Mouse (Mus musculus) small intestine, adult 2 months (tissue): ENCODE results near the gene Card11.

ENCODE experiments used
- CTCF ChIP-seq: fragments of 200-500 bp; IDR thresholded peaks from 2 replicates; pipeline ENCODE4 v1.5.1; 2012; ENCODE audit warnings: low read depth, mild to moderate bottlenecking, control low read depth, inconsistent platforms, low read length, moderate library complexity, mixed read lengths; ENCODE audit not compliant: insufficient replicate concordance, insufficient read length; ENCODE audit errors: extremely low read depth
- POLR2A ChIP-seq: fragments of 200-500 bp; IDR thresholded peaks from 2 replicates; pipeline ENCODE4 v1.6.1; 2012; ENCODE audit warnings: low read depth, mild to moderate bottlenecking, control low read depth, inconsistent platforms, low read length, moderate library complexity

DNA sequence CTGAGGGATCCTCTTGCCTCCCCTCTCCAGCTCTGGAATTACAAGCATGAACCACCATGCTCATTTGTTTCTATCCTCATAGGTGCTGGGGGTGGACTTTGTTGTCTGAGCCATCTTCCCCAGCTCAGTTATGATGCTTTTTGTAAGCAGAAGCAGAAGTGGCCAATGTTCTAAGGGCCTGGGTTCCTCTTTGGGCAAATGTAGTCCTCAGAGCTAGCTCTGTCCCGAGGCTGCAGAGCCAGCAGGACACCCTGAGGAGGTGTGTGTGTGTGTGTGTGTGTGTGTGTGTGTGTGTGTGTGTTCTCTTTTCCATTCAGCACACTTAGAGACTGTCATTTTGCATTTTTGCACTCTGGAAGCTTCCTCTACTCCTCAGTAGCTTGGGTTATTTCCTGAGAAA, 38.0 kb upstream of the Card11 start:
- TF ChIP-seq CTCF (no peak), POLR2A (no peak)
